Mouse (Mus musculus) limb, embryonic 10.5 days (tissue): ENCODE data around the gene Tmem37. TPM values are rescaled to one million over a fixed set of nuclear protein-coding genes. Genes with fewer than 3 reads are reported as not detected.

Experiments
- DNase-seq: peaks from one replicate; pipeline ENCODE4 v3.0.0-alpha.2; 2017; ENCODE audit warnings: low spot score
- H3K27ac ChIP-seq: fragments of 300-500 bp; sonication (generic); 2 replicates; pipeline ENCODE4 v1.5.1; 2016; ENCODE audit warnings: mild to moderate bottlenecking
- H3K27me3 ChIP-seq: fragments of 300-500 bp; sonication (generic); 2 replicates; pipeline ENCODE4 v1.6.1; 2016; ENCODE audit warnings: low read depth, mild to moderate bottlenecking; ENCODE audit not compliant: poor library complexity, severe bottlenecking
- H3K36me3 ChIP-seq: fragments of 300-500 bp; sonication (generic); 2 replicates; pipeline ENCODE4 v1.6.1; 2016; ENCODE audit warnings: mild to moderate bottlenecking, moderate library complexity
- H3K4me1 ChIP-seq: fragments of 300-500 bp; sonication (generic); 2 replicates; pipeline ENCODE4 v1.6.1; 2016
- H3K4me3 ChIP-seq: fragments of 300-500 bp; sonication (generic); 2 replicates; pipeline ENCODE4 v1.5.1; 2016; ENCODE audit warnings: mild to moderate bottlenecking, moderate library complexity
- H3K9me3 ChIP-seq: fragments of 300-500 bp; sonication (generic); replicated peaks from 2 replicates; pipeline ENCODE4 v1.6.1; 2016; ENCODE audit warnings: mild to moderate bottlenecking
- WGBS: fragments of 180-500 bp; shearing (Covaris S2); methylation state at CpG from one replicate; pipeline ENCODE4 v1.1.7; 2016; 5-methylcytosine and 5-hydroxymethylcytosine counted together
- polyA plus RNA-seq: library from polyadenylated mRNA; unstranded; fragments of >200 nt; fragmentation: Nextera tagmentation; extraction: Ambion mirVana; gene quantifications from 2 replicates; pipeline ENCODE4 v1.2.1, GENCODE M21; 2016

Tmem37 gene
- polyA plus RNA-seq, 1 experiment from 2014 or later, result 3.5 TPM

DNA sequence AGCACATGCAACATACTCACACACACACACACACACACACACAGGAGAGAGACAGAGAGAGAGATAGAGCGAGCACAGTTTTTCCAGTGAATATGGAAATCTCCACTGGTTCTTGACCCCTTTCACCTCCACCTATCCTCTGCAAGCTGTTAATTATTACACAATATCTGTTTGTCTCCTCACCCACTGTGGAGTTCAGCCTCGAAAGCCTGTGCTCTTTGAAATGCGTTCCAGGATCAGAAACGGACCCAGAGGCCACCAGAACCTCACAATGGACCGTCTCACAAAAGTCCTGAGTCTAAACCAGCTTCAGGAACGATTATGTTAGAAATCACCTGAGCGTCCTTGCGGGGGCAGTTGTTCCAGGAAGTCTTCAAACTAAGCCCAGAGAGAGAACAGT lies 7.7 kb downstream of the Tmem37 start:
- H3K36me3 ChIP-seq, result no peaks in the 10 kb centered on the region
- H3K9me3 ChIP-seq, result no peaks in the 10 kb centered on the region
- H3K27ac ChIP-seq, result no peak overlapping the region
- peaks cover 19% of the 10 kb centered on the region for H3K4me1 ChIP-seq
- no peak overlapping the region for H3K4me3 ChIP-seq
- peaks cover 3% of the 10 kb centered on the region; the same call in 1 of the 2 replicates for H3K27me3 ChIP-seq
- 90% methylated on average over 8 of the region's 8 CpGs for WGBS
- DNase-seq, result no peak

DNA sequence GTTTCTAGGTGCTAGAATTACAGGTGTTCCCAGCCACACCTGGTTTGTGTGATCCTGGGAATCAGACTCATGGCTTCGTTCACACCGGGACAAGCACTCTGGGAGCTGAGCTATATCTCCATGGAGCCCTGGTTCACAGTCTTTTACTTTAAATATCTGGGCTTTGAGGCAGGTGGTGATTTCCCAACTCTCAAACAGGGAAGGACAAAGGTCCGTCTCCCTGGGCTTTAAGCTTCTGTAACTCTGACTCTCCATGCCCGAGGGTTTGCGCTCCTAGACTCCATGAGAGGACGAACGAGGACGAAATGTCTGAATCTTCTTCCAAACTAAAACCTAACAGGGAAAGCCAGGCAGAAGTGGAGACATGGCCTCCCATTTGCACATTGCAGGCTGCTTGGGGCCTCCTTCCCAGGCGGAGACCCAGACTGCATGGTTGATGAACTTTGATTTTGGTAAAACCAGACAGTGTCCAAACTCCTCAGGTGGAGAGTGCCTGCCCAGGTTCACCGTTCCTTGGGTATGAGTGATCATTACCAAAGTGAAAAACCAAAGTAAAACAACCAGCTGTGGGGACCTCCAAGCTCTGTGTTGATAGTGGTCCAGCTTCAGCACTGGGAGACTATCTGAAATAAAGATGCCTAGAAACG lies 9.7 kb downstream of the Tmem37 start:
- Histone ChIP-seq H3K27me3 (no peaks in the 10 kb centered on the region), H3K4me3 (no peak overlapping the region), H3K27ac (no peak overlapping the region), H3K9me3 (no peaks in the 10 kb centered on the region), H3K36me3 (no peaks in the 10 kb centered on the region), H3K4me1 (peaks cover 3% of the 10 kb centered on the region)
- DNase-seq, result no peak
- 92% methylated on average over 11 of the region's 11 CpGs for WGBS

DNA sequence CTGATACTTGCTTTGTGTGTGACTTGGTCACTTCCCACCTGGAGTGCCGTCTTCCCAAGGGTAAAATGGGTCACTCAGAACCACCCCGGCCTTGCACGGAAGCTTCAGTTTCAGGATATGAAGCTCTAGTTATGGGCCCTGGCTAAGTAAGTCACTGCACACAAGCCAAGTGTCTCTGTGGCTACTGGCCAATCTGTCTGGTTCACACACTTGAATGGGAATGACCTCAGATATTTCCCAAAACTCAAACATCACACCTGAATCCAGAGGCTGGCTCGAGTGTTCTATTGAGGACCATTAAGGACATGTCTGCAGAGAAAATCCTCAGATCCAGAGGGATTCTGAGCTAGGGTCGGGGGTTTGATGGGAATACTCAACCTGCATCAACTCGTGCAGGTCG lies 11.6 kb downstream of the Tmem37 start:
- no peaks in the 10 kb centered on the region for H3K36me3 ChIP-seq
- no peaks in the 10 kb centered on the region for H3K27me3 ChIP-seq
- H3K4me3 ChIP-seq, result no peak overlapping the region
- peaks cover 9% of the 10 kb centered on the region for H3K4me1 ChIP-seq
- H3K27ac ChIP-seq, result no peak overlapping the region
- H3K9me3 ChIP-seq, result no peaks in the 10 kb centered on the region
- no peak for DNase-seq
- 92% methylated on average over 7 of the region's 7 CpGs for WGBS

GRCm38 (mm10) chr1:120060687-120061086 lies 13.2 kb downstream of the Tmem37 start:
- Histone ChIP-seq H3K36me3 (no peaks in the 10 kb centered on the region), H3K4me1 (peaks cover 12% of the 10 kb centered on the region), H3K27me3 (no peaks in the 10 kb centered on the region), H3K9me3 (no peaks in the 10 kb centered on the region), H3K4me3 (no peak overlapping the region), H3K27ac (no peak overlapping the region)
- no peak for DNase-seq
- 78% methylated on average over 5 of the region's 5 CpGs for WGBS

DNA sequence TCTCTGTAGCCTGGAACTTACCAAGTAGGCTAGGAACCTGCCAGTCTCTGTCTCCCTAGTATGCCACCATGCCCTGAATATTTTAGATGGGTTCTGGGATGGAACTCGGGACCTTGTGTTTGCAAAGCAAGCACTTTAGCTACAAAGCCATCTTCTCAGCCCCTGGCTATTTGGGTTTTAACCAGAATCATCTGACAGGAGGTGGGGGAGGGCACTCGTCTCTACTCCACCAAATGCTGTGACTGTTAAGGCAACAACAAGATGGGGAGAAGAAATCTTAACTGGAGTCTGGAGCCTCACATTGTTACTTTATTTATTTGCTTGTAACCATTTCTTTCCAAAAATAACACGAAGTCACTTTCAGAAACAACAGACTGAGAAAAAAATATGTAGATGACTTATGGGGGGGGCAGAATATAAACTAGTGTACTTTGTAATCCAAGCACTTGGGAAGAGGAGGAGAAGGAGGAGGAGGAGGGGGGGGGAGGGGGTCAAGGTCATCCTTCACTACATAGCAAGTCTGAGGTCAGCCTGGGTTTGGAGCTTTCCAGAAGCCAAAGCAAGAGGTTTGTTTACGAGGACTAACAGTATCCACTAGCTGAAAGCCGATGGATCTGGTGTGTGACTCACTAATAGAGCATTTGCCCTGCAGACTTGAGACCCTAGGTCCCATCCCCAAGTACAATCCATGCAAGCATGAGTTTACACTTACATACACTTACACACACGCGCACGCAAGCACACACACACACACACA lies 16.0 kb downstream of the Tmem37 start:
- Histone ChIP-seq H3K4me3 (no peak overlapping the region), H3K27ac (no peak overlapping the region)
- 81% methylated on average over 8 of the region's 8 CpGs for WGBS

GRCm38 (mm10) chr1:120057044-120057443 lies 16.8 kb downstream of the Tmem37 start:
- no peak for DNase-seq
- 86% methylated on average over 14 of the region's 14 CpGs for WGBS
- Histone ChIP-seq H3K27me3 (no peaks in the 10 kb centered on the region), H3K4me3 (no peak overlapping the region), H3K36me3 (no peaks in the 10 kb centered on the region), H3K27ac (no peak overlapping the region), H3K9me3 (no peaks in the 10 kb centered on the region), H3K4me1 (peaks cover 15% of the 10 kb centered on the region)

More for the DNA sequence above, 16.0 kb downstream of the Tmem37 start:
- peaks cover 15% of the 10 kb centered on the region for H3K4me1 ChIP-seq
- no peaks in the 10 kb centered on the region for H3K36me3 ChIP-seq
- DNase-seq, result no peak
- no peaks in the 10 kb centered on the region for H3K9me3 ChIP-seq
- no peaks in the 10 kb centered on the region for H3K27me3 ChIP-seq

DNA sequence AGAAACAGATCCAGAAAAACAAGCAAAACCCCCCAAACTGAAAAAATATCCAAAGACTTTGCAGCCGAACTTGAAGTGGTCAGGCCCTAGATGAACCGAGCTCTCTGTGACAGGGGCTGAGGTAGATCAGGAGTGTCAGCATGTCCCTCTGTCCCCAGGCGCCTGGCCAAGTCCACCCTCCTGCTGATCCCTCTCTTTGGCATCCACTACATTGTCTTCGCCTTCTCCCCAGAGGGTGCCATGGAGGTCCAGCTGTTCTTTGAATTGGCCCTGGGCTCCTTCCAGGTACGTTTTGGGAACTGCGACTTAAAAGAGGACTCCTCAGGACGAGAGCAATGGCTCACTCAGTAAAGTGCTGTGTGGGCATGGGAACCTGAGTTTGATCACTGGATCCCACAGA lies 17.6 kb downstream of the Tmem37 start:
- Histone ChIP-seq H3K36me3 (no peaks in the 10 kb centered on the region), H3K4me1 (peaks cover 15% of the 10 kb centered on the region), H3K27me3 (no peaks in the 10 kb centered on the region), H3K27ac (no peak overlapping the region), H3K4me3 (no peak overlapping the region), H3K9me3 (no peaks in the 10 kb centered on the region)
- WGBS, result 75% methylated on average over 7 of the region's 7 CpGs
- no peak for DNase-seq

DNA sequence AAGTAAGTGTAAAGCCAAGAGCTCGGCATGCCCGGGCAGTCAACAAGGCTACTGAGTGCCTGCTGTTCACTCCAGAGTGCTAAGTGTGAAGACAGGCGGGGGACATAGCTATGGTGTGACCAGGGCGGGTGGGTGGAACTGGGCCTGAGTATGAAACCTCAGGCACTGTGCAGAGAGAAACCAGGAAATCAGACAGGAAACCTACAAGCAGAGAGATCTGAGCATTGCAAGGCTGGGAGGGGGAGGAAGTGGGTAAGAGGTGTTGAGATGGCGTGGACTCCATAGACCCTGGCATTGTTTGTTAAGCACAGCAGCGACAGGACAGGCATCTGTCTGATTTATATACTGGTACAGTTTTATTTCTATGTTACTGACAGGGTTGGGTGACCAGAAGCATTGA lies 18.4 kb downstream of the Tmem37 start:
- Histone ChIP-seq H3K4me1 (peaks cover 15% of the 10 kb centered on the region), H3K4me3 (no peak overlapping the region), H3K27me3 (no peaks in the 10 kb centered on the region), H3K36me3 (no peaks in the 10 kb centered on the region), H3K27ac (no peak overlapping the region), H3K9me3 (no peaks in the 10 kb centered on the region)
- no peak for DNase-seq
- WGBS, result 82% methylated on average over 6 of the region's 6 CpGs

DNA sequence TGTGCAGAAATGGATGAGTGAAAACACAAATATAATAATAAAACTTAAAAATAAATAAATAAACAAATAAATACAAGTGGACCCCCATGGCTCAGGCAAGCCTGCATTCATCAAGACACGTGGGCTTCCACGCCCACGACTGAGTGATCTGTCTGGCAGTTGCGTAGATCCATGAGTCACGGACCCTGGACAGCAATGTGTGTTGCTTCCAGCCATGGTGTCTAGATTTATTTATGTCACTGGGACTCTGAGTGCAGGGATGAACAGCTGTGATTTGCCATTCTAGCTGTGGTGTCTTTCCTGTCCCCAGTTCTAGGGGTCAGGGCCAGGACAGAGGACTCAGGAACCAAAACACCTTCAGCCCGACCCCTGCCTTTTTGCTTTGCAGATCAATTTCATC lies 18.9 kb downstream of the Tmem37 start:
- peaks cover 15% of the 10 kb centered on the region for H3K4me1 ChIP-seq
- H3K36me3 ChIP-seq, result no peaks in the 10 kb centered on the region
- WGBS, result 93% methylated on average over 6 of the region's 6 CpGs
- no peak for DNase-seq
- H3K9me3 ChIP-seq, result no peaks in the 10 kb centered on the region
- H3K27me3 ChIP-seq, result no peaks in the 10 kb centered on the region
- H3K27ac ChIP-seq, result no peak overlapping the region
- H3K4me3 ChIP-seq, result no peak overlapping the region

GRCm38 (mm10) chr1:120051070-120051469 lies 22.8 kb downstream of the Tmem37 start:
- WGBS, result 68% methylated on average over 1 of the region's 1 CpGs
- H3K36me3 ChIP-seq, result no peaks in the 10 kb centered on the region
- no peak overlapping the region for H3K27ac ChIP-seq
- H3K4me3 ChIP-seq, result no peak overlapping the region
- peaks cover 2% of the 10 kb centered on the region; the same call in 1 of the 2 replicates for H3K4me1 ChIP-seq
- no peak for DNase-seq
- no peaks in the 10 kb centered on the region for H3K9me3 ChIP-seq
- H3K27me3 ChIP-seq, result no peaks in the 10 kb centered on the region

DNA sequence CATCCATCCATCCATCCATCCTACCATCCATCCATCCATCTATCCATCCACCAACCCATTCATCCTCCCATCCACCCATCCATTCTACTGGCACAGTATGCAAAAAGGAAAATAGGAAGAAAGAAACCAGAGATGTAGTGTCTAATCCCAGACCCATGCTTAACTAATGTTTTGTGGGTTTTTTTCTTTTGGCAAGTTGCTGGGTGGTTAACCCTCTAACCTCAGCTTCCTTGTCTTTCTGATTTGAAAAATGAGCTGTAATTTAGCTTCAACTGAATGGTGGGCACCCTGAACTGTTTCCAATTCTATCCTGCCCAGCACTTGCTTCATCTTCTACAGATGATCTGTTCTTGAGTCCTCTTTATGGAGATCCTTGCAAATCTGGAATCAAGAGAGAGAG lies 26.5 kb downstream of the Tmem37 start:
- Histone ChIP-seq H3K27me3 (no peaks in the 10 kb centered on the region), H3K9me3 (no peaks in the 10 kb centered on the region), H3K27ac (no peak overlapping the region), H3K4me1 (no peaks in the 10 kb centered on the region), H3K36me3 (no peaks in the 10 kb centered on the region), H3K4me3 (no peak overlapping the region)
- no peak for DNase-seq

GRCm38 (mm10) chr1:120044584-120044983 lies 29.3 kb downstream of the Tmem37 start:
- 90% methylated on average over 16 of the region's 16 CpGs for WGBS
- Histone ChIP-seq H3K27me3 (no peaks in the 10 kb centered on the region), H3K4me1 (no peaks in the 10 kb centered on the region), H3K36me3 (no peaks in the 10 kb centered on the region), H3K4me3 (no peak overlapping the region), H3K27ac (no peak overlapping the region), H3K9me3 (no peaks in the 10 kb centered on the region)
- DNase-seq, result no peak

DNA sequence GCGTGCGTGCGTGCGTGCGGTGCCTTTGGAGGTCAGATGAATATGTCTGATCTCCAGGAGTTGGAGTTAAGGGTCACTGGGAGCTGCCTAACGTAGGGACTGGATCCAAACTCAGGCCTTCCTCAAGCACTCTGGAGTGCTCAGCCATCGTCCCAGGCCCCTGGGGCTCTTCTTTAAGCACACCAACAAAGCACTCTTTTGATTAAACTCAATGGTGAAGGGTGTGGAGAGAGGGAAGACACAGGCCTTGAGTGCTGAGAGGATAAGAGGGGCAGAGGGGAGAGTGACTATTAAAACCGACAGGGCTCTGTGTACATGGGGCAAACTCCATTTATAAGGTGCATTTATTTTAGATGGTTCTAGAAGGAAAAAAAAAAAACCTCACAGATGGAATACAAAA lies 31.5 kb downstream of the Tmem37 start:
- no peaks in the 10 kb centered on the region for H3K4me1 ChIP-seq
- no peak for DNase-seq
- no peak overlapping the region for H3K27ac ChIP-seq
- H3K9me3 ChIP-seq, result no peaks in the 10 kb centered on the region
- no peaks in the 10 kb centered on the region for H3K27me3 ChIP-seq
- WGBS, result 86% methylated on average over 8 of the region's 8 CpGs
- no peak overlapping the region for H3K4me3 ChIP-seq
- no peaks in the 10 kb centered on the region for H3K36me3 ChIP-seq
